Comparison of ENCODE assay signal across 8 mouse cellular contexts in genomic region chr5:121329333-121330058, GRCm38 (mm10). TPM values are rescaled to one million over a fixed set of nuclear protein-coding genes. Genes with fewer than 3 reads are reported as not detected.
DNase-seq lines count a peak whose midpoint lies in the region; ATAC-seq and TF ChIP-seq lines count a peak whose summit lies in the region.

No protein-coding gene starts in this region.

- peak; percentile 50; the same call in 1 of the 2 replicates for ATAC-seq in erythroid progenitor cell, adult 5-6 weeks (replicated peaks; ENCODE audit: low FRiP score, poor library complexity, severe bottlenecking)
- ATAC-seq in intestine, embryonic 16.5 days = no peak

- WGBS in heart, embryonic 10.5 days = 76% methylated on average over 11 of the region's 11 CpGs
- WGBS in intestine, embryonic 16.5 days = 69% methylated on average over 11 of the region's 11 CpGs
- 63% methylated on average over 11 of the region's 11 CpGs for WGBS in small intestine, adult 2 months

- no peaks in the 10 kb centered on the region for H3K4me1 ChIP-seq in heart, embryonic 10.5 days
- no peaks in the 10 kb centered on the region for H3K4me1 ChIP-seq in intestine, embryonic 16.5 days (ENCODE audit: control insufficient read depth, insufficient read depth, low read length)
- no peaks in the 10 kb centered on the region for H3K4me1 ChIP-seq in small intestine, adult 2 months (ENCODE audit: control insufficient read depth, insufficient read depth, insufficient read length, low read length)

- H3K4me3 ChIP-seq in heart, embryonic 10.5 days = peak overlapping the region; percentile 40
- peak overlapping the region; percentile 25 for H3K4me3 ChIP-seq in intestine, embryonic 16.5 days (ENCODE audit: low read length)
- H3K4me3 ChIP-seq in small intestine, adult 2 months (ENCODE audit: low read depth, low read length) = peak overlapping the region; percentile 47

- H3K9ac ChIP-seq in intestine, embryonic 16.5 days (ENCODE audit: low read depth, low read length) = 0 out of 2 replicates have a peak overlapping the region, but pooled peaks have one; percentile 35

- H3K9me3 ChIP-seq in heart, embryonic 10.5 days = no peaks in the 10 kb centered on the region
- H3K9me3 ChIP-seq in intestine, embryonic 16.5 days (ENCODE audit: control insufficient read depth, low read length) = no peaks in the 10 kb centered on the region

- no peaks in the 10 kb centered on the region for H3K27me3 ChIP-seq in heart, embryonic 10.5 days (ENCODE audit: insufficient read depth, poor library complexity, severe bottlenecking)
- no peaks in the 10 kb centered on the region for H3K27me3 ChIP-seq in intestine, embryonic 16.5 days (replicated peaks; ENCODE audit: control insufficient read depth, insufficient read depth, low read length)
- H3K27me3 ChIP-seq in small intestine, adult 2 months (ENCODE audit: control insufficient read depth, insufficient read depth, low read length) = no peaks in the 10 kb centered on the region

- H3K36me3 ChIP-seq in heart, embryonic 10.5 days = peaks cover 89% of the 10 kb centered on the region
- peaks cover 8% of the 10 kb centered on the region for H3K36me3 ChIP-seq in intestine, embryonic 16.5 days (ENCODE audit: control insufficient read depth, insufficient read depth, low read length)
- H3K36me3 ChIP-seq in small intestine, adult 2 months (ENCODE audit: control insufficient read depth, insufficient read depth, low read length) = peaks cover 69% of the 10 kb centered on the region

- H3K27ac ChIP-seq in heart, embryonic 10.5 days = peak overlapping the region; percentile 39; the same call in 1 of the 2 replicates
- peak overlapping the region; percentile 9; the same call in 1 of the 2 replicates for H3K27ac ChIP-seq in intestine, embryonic 16.5 days (ENCODE audit: low read length)
- H3K27ac ChIP-seq in small intestine, adult 2 months (ENCODE audit: insufficient read depth, low read depth, low read length) = peak overlapping the region; percentile 60

- no peak for DNase-seq in heart, embryonic 10.5 days (ENCODE audit: low spot score)
- no peak for DNase-seq in heart, postnatal 25 days (ENCODE audit: low spot score)
- peak; percentile 47 to 60 for DNase-seq in lung, adult 18-20 months
- no peak for DNase-seq in embryo, embryonic 11 days
- no peak for DNase-seq in thymus, postnatal 14 days

- TF ChIP-seq CTCF in small intestine, adult 2 months (IDR thresholded peaks at IDR 0.05; ENCODE audit: extremely low read depth, insufficient read length, insufficient replicate concordance, low read depth, low read length) = no peak

- H3K4me2 ChIP-seq in intestine, embryonic 16.5 days (ENCODE audit: low read depth, low read length) = peak overlapping the region; percentile 31; the same call in 1 of the 2 replicates

- intact Hi-C loops in heart, postnatal 25 days (cut with DNase I) = no loop called here

- no peak for TF ChIP-seq POLR2A in small intestine, adult 2 months (IDR thresholded peaks at IDR 0.05; ENCODE audit: low read depth, low read length)

RNA-seq across cellular contexts. Expression of gene Trafd1, which starts 55.9 kb away (rescaled TPM):
- 71.9 and 80.3 TPM in 2 replicates for polyA plus RNA-seq in heart, embryonic 10.5 days (2016; fragmentation: Nextera tagmentation; extraction: Ambion mirVana)
- 10 to 100 TPM; 48.1 to 51.3 TPM for total RNA-seq in heart, postnatal 25 days (2021)
- 23.1 and 29.3 TPM in 2 replicates for total RNA-seq in erythroid progenitor cell, adult 5-6 weeks (2015; ENCODE audit: low replicate concordance)
- total RNA-seq in erythroid progenitor cell, adult 5-6 weeks (2017; ENCODE audit: low replicate concordance) = 11.1 and 21.4 TPM in 2 replicates
- polyA plus RNA-seq in intestine, embryonic 16.5 days (2015; fragmentation: Nextera tagmentation; extraction: Ambion mirVana) = 56.9 and 57.2 TPM in 2 replicates
- polyA plus RNA-seq in small intestine, adult 2 months (2012; rRNA removed) = 39.1 and 108 TPM in 2 replicates

Comparison
In these comparisons a context has a peak if more than half of its experiments do, and no peak if none do; other contexts are left out.
1. DNase-seq: peak in lung, adult 18-20 months (2 of 2); none in heart, embryonic 10.5 days (single experiment), heart, postnatal 25 days (single experiment), embryo, embryonic 11 days (single experiment) and thymus, postnatal 14 days (single experiment).
2. H3K27ac ChIP-seq: peak in every context shown above with its lines; median percentile 60 in small intestine, adult 2 months; 39 in heart, embryonic 10.5 days; 9 in intestine, embryonic 16.5 days.
3. Peak in every context shown above with its lines, with median percentiles within 50 percentile points of each other: H3K4me3 ChIP-seq.